Mouse (Mus musculus): Measurements from ENCODE around the gene Dock10. TPM values are rescaled to one million over a fixed set of nuclear protein-coding genes. Genes with fewer than 3 reads are reported as not detected.

Dock10 gene
- total RNA-seq, 2 experiments from 2014 or later: 3.6 to 5.6 TPM

DNA sequence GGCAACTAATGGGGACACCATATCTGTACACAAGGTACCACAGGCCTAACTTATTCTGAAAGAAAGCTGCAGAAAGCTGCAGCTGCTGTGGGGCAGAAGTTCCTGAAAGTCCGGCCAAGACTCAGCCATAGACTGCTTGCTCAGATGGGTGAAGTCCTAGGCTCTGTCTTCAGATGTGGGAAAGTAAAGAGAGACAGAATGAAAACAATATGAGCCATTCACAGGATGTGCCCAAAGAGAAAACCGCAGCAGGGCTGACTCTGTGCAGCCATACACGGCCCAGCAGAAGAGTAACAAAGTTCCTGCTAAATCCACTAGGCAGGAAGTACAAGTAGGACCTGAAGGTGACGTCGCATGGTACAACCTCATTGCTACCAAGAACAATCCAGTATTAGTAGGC lies 27.7 kb downstream of the Dock10 start:
- intact Hi-C loops (cut with DNase I): no loop called here
- DNase-seq (ENCODE audit: low spot score): no peak

GRCm38 (mm10) chr1:80730174-80730573 lies 28.2 kb downstream of the Dock10 start:
- intact Hi-C loops (cut with DNase I): no loop called here
- DNase-seq (ENCODE audit: low spot score): no peak

- intact Hi-C loops (cut with DNase I): loop anchor here (10.0 kb wide), 1 partner anchor 133 kb away; no protein-coding TSS in a partner anchor
- DNase-seq (ENCODE audit: low spot score): no peak
Observed at GRCm38 (mm10) chr1:80728183-80728582, 30.1 kb downstream of the Dock10 start.

DNA sequence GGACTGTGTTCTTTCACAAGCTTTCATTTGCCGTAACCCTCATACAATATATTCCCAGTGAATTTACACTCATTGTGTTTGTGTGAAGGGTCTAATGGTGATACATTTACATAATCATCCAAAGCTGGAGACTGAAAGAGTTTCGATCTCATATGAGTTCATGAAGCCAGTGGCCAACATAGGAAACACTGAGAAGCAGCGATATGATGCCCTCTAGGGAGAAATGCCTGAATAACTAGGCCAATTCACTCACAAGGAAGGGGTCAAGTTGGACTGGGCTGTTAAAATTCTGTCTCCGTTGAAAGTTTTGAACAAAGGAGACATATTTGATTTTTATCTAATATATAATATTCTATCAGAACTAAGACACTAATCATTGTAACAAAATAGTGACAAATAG lies 30.9 kb downstream of the Dock10 start:
- intact Hi-C loops (cut with DNase I): loop anchor here (10.0 kb wide), 1 partner anchor 133 kb away; no protein-coding TSS in a partner anchor
- no peak for DNase-seq (ENCODE audit: low spot score)

- intact Hi-C loops (cut with DNase I): loop anchor here (10.0 kb wide), 1 partner anchor 128 kb away; no protein-coding TSS in a partner anchor
- peak; percentile 10 for DNase-seq (ENCODE audit: low spot score)
Observed at GRCm38 (mm10) chr1:80722647-80723046, 35.7 kb downstream of the Dock10 start.

DNA sequence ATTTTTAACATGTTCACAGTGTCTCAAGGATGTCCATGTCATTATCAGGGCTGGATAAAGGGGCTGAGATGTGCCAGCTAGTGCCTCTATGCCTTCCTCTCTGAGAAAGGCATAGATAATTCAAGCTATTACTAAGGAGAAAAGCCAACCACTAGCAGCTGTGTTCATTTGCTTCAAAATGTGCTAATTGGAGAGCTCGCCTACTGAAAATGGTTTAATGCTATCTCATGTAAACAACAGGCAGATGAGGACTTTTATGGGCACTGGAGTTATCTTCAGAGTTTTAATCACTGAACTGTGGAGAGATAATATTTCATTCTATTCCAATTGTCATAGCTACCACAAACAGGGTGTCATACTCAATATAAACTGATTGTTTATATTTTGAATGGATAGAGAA lies 36.3 kb downstream of the Dock10 start:
- no peak for DNase-seq (ENCODE audit: low spot score)
- intact Hi-C loops (cut with DNase I): loop anchor here (10.0 kb wide), 1 partner anchor 127 kb away; no protein-coding TSS in a partner anchor

DNA sequence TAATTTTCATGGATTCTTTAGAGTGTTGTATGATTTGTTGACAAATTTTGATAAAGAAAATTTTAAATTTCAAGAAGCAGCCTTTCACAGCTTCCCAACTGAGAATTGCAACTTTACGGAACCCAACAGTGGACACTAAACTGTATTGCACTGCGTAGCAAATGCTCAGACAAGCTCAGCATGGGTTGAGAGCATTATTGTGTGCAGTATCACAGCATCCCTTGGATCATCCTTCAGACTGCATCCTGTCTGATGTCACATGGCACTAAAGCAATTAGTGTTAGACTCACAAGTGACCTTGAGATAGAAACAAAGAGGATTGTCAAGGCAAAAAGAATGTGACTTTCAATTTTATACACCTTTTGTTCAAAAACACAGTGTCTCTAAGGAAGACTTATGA lies 37.1 kb downstream of the Dock10 start:
- intact Hi-C loops (cut with DNase I): loop anchor here (10.0 kb wide), 1 partner anchor 126 kb away; no protein-coding TSS in a partner anchor

DNA sequence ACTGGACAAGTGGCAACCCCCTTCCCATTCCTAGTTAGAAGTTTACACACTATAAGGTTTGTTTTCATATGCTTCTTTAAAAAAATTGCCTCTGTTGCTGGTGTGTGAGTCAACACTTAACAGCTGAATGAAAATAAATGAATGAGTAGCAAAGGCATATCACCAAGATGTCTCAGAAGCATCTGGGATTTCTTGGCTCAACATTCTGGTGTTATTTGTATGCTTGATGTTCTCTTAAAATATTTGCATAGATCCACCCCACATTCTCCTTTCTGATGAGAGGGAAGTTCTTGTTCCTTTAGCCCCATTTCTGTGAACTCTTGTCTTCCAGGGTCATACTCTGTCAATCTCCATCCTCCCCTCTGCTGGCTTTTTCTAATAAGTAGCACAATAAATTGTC lies 38.2 kb downstream of the Dock10 start:
- DNase-seq (ENCODE audit: low spot score): no peak
- intact Hi-C loops (cut with DNase I): loop anchor here (10.0 kb wide), 1 partner anchor 125 kb away; no protein-coding TSS in a partner anchor

More for the DNA sequence above, 37.1 kb downstream of the Dock10 start:
- DNase-seq (ENCODE audit: low spot score): no peak

- intact Hi-C loops (cut with DNase I): no loop called here
- DNase-seq (ENCODE audit: low spot score): no peak
Observed at GRCm38 (mm10) chr1:80719436-80719835, 38.9 kb downstream of the Dock10 start.

DNA sequence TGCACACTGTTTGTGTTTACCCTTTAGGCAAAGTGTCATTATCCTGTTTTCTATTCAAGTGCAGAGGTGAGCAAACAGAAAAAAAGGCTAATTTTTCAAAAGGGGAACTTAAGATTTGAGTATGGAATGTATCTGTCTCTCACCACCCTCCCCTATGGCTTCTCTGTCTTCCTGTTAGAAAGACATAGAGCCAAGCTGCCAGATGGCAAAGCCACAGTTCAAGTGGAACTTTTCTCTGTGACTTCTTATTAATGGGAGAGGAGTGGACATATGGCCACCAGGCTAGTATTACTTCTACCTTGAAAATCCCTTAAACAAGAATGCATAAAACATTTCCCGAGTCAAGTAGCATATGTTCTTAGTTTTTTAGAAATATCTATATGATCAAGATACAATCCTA lies 39.7 kb downstream of the Dock10 start:
- DNase-seq (ENCODE audit: low spot score): no peak
- intact Hi-C loops (cut with DNase I): no loop called here

- no peak for DNase-seq (ENCODE audit: low spot score)
- intact Hi-C loops (cut with DNase I): no loop called here
Observed at GRCm38 (mm10) chr1:80715917-80716316, 42.4 kb downstream of the Dock10 start.

DNA sequence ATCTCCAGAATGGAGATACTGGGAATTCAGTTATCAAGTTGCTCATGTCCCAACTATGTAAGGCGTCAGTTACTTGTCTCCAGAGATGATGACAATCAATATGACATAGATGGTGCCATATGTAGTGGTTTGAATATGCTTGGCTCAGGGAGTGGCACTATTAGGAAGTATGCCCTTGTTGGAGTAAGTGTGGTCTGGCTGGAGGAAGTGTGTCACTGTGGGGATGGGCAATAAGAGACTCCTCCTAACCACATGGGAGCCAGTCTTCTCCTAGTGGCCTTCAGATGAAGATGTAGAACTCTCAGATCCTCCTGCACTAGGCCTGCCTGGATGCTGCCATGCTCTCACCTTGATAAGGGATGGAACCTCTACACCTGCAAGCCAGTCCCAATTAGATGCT lies 44.4 kb downstream of the Dock10 start:
- no peak for DNase-seq (ENCODE audit: low spot score)
- intact Hi-C loops (cut with DNase I): no loop called here

DNA sequence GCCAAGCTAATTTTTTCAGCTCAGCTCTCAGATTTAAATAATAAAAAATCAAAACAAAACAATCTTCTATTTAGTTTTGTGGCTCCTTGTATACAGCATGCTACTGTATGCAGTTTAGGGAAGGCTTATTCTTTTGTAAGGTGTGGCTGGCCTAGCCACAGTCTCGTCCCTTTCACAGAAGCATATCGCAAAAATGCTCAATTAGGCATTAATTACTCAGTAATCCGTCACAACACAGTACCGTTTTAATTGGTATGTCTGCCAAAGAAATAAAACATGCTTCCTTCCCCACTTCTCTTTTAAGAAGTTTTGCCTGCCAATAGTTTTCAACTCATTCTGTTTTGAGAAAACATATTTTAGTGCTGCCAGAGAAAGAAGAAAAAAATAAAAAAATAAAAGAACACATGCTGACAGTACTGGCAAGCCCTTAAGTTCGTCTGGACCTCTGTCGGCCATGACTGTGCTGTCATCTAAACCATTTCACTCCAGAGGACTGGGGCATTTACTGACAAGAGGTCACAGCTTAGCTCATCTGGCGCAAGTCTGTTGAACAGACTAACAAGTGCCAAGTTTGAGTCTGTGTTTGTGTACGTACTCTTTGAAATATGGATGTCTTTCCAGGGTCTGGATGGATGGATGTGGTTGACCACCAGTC lies 47.6 kb downstream of the Dock10 start:
- no peak for DNase-seq (ENCODE audit: low spot score)
- intact Hi-C loops (cut with DNase I): no loop called here

DNA sequence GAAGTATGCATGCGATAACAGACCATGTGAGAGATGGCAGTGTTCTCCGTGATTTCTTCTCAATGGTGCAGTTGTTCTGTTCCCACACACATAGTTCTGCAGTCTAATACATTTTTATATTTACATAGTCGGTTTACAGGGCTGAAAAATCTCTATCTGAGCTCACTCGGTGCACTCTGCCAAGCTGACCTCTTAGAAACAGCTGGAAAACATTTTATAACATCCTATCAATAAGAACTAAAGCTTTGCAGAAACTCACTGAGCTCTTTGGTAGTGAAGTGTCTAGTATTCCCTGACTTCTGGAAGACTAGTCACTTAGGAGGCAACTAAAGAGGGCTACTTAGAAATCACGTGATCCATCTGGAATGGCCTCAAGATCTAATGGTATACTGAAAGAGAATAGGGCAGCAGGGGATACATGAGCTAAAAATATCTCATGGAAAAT lies 48.2 kb downstream of the Dock10 start:
- no peak for DNase-seq (ENCODE audit: low spot score)
- intact Hi-C loops (cut with DNase I): no loop called here

DNA sequence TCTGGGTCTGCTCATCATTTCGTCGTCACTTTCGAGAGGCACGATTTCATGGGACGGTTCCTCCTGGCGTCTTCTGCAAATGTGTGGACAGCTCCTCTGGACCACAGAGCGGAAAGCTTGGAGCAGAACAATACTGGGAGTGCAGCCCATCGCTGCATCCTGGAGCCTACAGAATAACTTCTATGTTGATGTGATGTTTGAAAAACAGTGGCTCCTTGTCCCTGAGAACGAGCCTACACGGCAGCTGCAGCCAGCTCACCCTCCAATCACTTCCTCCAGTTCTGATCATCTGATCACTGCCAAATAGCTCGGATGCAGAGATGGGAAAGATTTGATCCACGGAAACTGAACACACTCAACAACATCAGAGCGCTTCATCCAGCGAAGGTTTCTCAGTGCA lies 49.0 kb downstream of the Dock10 start:
- DNase-seq (ENCODE audit: low spot score): peak; percentile 8
- intact Hi-C loops (cut with DNase I): no loop called here

DNA sequence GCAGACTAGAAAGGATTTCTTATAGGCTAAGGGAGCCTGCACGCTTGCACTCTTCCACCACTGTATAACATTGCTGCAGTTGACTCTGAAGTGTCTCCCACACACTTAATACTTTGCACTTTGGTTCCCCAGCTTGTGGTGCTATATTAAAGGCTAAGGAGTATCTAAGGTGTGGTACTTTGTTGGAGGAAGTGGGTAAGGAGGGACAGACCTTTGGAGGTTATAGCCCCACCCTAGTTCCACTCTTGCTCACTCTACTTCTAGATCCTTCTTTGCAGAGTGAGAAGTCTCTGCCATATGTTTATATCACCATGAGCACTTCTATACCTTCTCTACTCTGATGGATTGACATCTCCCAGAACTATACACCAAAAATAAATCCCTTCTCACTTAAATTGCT lies 55.0 kb downstream of the Dock10 start:
- DNase-seq (ENCODE audit: low spot score): no peak
- intact Hi-C loops (cut with DNase I): no loop called here

DNA sequence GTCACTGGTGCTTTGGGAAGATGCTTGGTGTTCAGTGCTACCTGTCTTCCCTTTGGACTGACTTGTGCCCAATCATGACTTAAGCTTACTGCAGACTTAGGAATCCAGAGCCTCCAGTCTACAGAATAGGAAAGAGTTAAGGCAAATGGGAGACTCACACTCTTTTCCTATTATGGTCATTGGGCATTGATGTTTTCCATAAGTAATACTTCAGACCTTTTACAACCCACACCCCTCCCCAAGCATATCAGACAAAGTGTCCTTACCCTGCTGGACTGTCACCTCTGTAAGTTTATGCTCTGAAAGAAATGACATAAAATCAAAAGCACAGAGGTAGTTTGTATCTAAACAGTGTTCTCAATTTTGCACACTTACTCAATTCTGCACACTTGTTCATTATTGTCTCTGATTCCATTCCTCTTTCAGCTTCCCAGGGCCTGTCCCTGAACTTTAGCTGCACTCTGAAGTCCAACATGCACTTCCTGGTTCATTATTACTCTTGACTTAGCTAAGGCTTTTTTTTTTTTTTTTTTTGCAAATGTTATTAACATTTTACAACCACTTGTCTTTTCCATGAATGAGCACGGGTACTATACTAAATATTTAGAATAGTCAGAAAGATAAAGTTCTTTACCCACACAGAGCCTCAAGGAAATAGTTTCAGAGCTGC lies 82.2 kb downstream of the Dock10 start:
- intact Hi-C loops (cut with DNase I): no loop called here

GRCm38 (mm10) chr1:80671730-80672129 lies 86.6 kb downstream of the Dock10 start:
- no peak for DNase-seq (ENCODE audit: low spot score)
- intact Hi-C loops (cut with DNase I): no loop called here

More for the DNA sequence above, 82.2 kb downstream of the Dock10 start:
- DNase-seq (ENCODE audit: low spot score): no peak

- intact Hi-C loops (cut with DNase I): no loop called here
- DNase-seq (ENCODE audit: low spot score): no peak
Observed at GRCm38 (mm10) chr1:80671056-80671455, 87.3 kb downstream of the Dock10 start.

DNA sequence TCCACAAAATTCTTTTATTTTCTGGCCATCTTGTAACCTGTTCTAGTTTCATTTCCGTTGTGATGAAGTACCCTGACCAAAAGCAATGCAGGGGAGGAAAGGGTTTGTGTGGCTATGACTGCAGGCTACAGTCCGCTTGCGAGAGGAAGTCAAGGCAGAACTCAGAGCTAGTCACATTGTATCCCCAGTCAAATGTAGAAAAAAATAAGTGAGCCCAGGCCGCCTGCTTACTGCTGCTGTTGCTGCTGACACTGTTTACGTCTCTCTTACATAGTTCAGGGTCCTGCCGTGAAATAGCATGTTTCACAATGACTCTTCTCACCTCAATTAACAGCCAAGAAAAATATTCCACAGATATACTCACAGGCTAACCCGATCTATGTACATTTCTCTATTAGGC lies 87.9 kb downstream of the Dock10 start:
- no peak for DNase-seq (ENCODE audit: low spot score)
- intact Hi-C loops (cut with DNase I): no loop called here

DNA sequence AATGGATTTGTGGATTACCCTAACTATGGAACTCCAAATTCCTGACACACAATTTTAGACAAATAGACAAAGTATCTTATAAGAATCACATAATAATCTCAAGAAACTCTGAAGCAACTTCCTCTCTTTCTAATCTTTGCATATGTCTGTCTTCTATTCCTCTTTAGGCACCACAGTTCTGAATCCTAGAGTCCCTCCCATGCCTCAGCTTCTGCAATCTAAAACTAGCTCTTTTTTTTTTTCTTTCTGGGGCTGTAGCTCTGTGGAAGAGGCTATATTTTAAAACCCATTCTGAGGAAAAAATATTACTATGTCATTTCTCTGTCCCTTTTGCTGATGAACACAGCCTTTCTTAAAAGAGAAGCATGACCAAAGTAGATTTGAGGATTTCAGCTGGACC lies 92.6 kb downstream of the Dock10 start:
- no peak for DNase-seq (ENCODE audit: low spot score)
- intact Hi-C loops (cut with DNase I): no loop called here

Data from heart, postnatal 25 days (tissue).